Mouse (Mus musculus) stomach, embryonic 14.5 days (tissue): ENCODE measurements around the gene Hlcs. TPM values are rescaled to one million over a fixed set of nuclear protein-coding genes. Genes with fewer than 3 reads are reported as not detected.

Experiments used
- ATAC-seq: fragments of 200-750 bp; cut with Nextera tagmentation; 2 replicates; pipeline ENCODE4 v1.8.0; 2017; ENCODE audit warnings: low read depth, moderate TSS enrichment; ENCODE audit not compliant: insufficient number of reproducible peaks, insufficient read depth, low FRiP score
- H3K27ac ChIP-seq: fragments of 300-500 bp; sonication (generic); 2 replicates; pipeline ENCODE4 v1.5.1; 2014; ENCODE audit warnings: mild to moderate bottlenecking, low read length, moderate library complexity, mixed read lengths
- H3K27me3 ChIP-seq: fragments of 300-500 bp; sonication (generic); 2 replicates; pipeline ENCODE4 v1.6.1; 2014; ENCODE audit warnings: low read length, control low read depth, mixed read lengths; ENCODE audit not compliant: control insufficient read depth, insufficient read depth
- H3K36me3 ChIP-seq: fragments of 300-500 bp; sonication (generic); 2 replicates; pipeline ENCODE4 v1.6.1; 2014; ENCODE audit warnings: mild to moderate bottlenecking, control low read depth, low read length, moderate library complexity, mixed read lengths; ENCODE audit not compliant: control insufficient read depth, insufficient read depth
- H3K4me1 ChIP-seq: fragments of 300-500 bp; sonication (generic); 2 replicates; pipeline ENCODE4 v1.6.1; 2014; ENCODE audit warnings: low read length, control low read depth, mixed read lengths; ENCODE audit not compliant: control insufficient read depth, insufficient read depth
- H3K4me2 ChIP-seq: fragments of 300-500 bp; sonication (generic); replicated peaks from 2 replicates; pipeline ENCODE4 v1.6.1; 2014; ENCODE audit warnings: low read depth, low read length, control low read depth
- H3K4me3 ChIP-seq: fragments of 300-500 bp; sonication (generic); 2 replicates; pipeline ENCODE4 v1.5.1; 2014; ENCODE audit warnings: low read depth, low read length, control low read depth
- H3K9ac ChIP-seq: fragments of 300-500 bp; sonication (generic); replicated peaks from 2 replicates; pipeline ENCODE4 v1.6.1; 2014; ENCODE audit warnings: low read depth, mild to moderate bottlenecking, control low read depth, low read length, moderate library complexity, mixed read lengths
- H3K9me3 ChIP-seq: fragments of 300-500 bp; sonication (generic); 2 replicates; pipeline ENCODE4 v1.6.1; 2016; ENCODE audit warnings: low read depth, low read length, control low read depth; ENCODE audit not compliant: control insufficient read depth
- WGBS: fragments of 180-500 bp; shearing (Covaris S2); extraction: QIAGEN DNeasy Blood & Tissue Kit; methylation state at CpG from one replicate; pipeline ENCODE4 v1.1.7; 2014; 5-methylcytosine and 5-hydroxymethylcytosine counted together
- polyA plus RNA-seq: library from polyadenylated mRNA; unstranded; fragments of >200 nt; fragmentation: Nextera tagmentation; extraction: Ambion mirVana; gene quantifications from 2 replicates; pipeline ENCODE4 v1.2.1, GENCODE M21; 2014

Gene Hlcs
- polyA plus RNA-seq, 1 experiment from 2014 or later, result 10.8 TPM

GRCm38 (mm10) chr16:94250640-94251349 lies 62.6 kb downstream of the Hlcs start:
- Histone ChIP-seq H3K9ac (no peak overlapping the region), H3K4me2 (peak overlapping the region; percentile 27; the same call in 1 of the 2 replicates), H3K4me1 (peaks cover 16% of the 10 kb centered on the region), H3K27me3 (no peaks in the 10 kb centered on the region), H3K27ac (no peak overlapping the region), H3K4me3 (no peak overlapping the region), H3K36me3 (no peaks in the 10 kb centered on the region), H3K9me3 (no peaks in the 10 kb centered on the region)
- WGBS, result 75% methylated on average over 15 of the region's 15 CpGs
- no peak for ATAC-seq

GRCm38 (mm10) chr16:94250136-94250535 lies 63.2 kb downstream of the Hlcs start:
- 28% methylated on average over 12 of the region's 12 CpGs for WGBS
- H3K27me3 ChIP-seq, result no peaks in the 10 kb centered on the region
- peaks cover 16% of the 10 kb centered on the region for H3K4me1 ChIP-seq
- H3K36me3 ChIP-seq, result no peaks in the 10 kb centered on the region
- H3K9ac ChIP-seq, result 0 out of 2 replicates have a peak overlapping the region, but pooled peaks have one; percentile 14
- H3K27ac ChIP-seq, result no peak overlapping the region
- no peak for ATAC-seq
- 0 out of 2 replicates have a peak overlapping the region, but pooled peaks have one; percentile 5 for H3K4me3 ChIP-seq
- H3K9me3 ChIP-seq, result no peaks in the 10 kb centered on the region
- H3K4me2 ChIP-seq, result peak overlapping the region; percentile 27

- H3K9me3 ChIP-seq, result no peaks in the 10 kb centered on the region
- 70% methylated on average over 10 of the region's 10 CpGs for WGBS
- peaks cover 15% of the 10 kb centered on the region for H3K4me1 ChIP-seq
- peak overlapping the region; percentile 27 for H3K4me2 ChIP-seq
- H3K9ac ChIP-seq, result 0 out of 2 replicates have a peak overlapping the region, but pooled peaks have one; percentile 14
- no peak overlapping the region for H3K4me3 ChIP-seq
- ATAC-seq, result no peak
- no peaks in the 10 kb centered on the region for H3K27me3 ChIP-seq
- no peaks in the 10 kb centered on the region for H3K36me3 ChIP-seq
- no peak overlapping the region for H3K27ac ChIP-seq
Measured at GRCm38 (mm10) chr16:94249666-94250065, 63.7 kb downstream of the Hlcs start.

GRCm38 (mm10) chr16:94248721-94249120 lies 64.7 kb downstream of the Hlcs start:
- H3K27me3 ChIP-seq, result no peaks in the 10 kb centered on the region
- no peak overlapping the region for H3K27ac ChIP-seq
- ATAC-seq, result no peak
- H3K4me2 ChIP-seq, result no peak overlapping the region
- no peaks in the 10 kb centered on the region for H3K36me3 ChIP-seq
- H3K9ac ChIP-seq, result no peak overlapping the region
- WGBS, result 89% methylated on average over 15 of the region's 15 CpGs
- no peak overlapping the region for H3K4me3 ChIP-seq
- peaks cover 9% of the 10 kb centered on the region for H3K4me1 ChIP-seq
- H3K9me3 ChIP-seq, result no peaks in the 10 kb centered on the region

DNA sequence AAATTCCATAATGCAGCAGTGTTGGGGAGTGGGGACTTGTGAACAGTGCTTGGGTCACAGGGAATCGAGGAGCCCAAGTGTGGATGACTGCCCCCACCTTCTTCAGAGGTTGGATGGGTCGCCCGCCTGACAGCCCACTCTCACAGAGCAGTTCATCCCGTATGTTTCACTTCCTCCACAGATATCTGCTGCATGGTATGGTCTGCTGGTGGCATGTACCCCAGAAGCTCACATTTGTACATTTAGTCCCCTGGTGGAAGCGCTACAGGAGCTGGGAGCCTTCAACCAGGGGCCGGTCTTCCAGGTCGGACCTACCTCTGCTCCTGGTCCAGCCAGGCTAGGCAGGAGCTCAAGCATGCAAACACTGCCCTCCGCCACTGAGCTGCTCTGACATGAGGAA lies 66.4 kb downstream of the Hlcs start:
- Histone ChIP-seq H3K4me3 (no peak overlapping the region), H3K4me2 (no peak overlapping the region), H3K27ac (no peak overlapping the region), H3K4me1 (peaks cover 9% of the 10 kb centered on the region), H3K27me3 (no peaks in the 10 kb centered on the region), H3K9ac (no peak overlapping the region), H3K9me3 (no peaks in the 10 kb centered on the region), H3K36me3 (no peaks in the 10 kb centered on the region)
- ATAC-seq, result no peak
- WGBS, result 84% methylated on average over 8 of the region's 8 CpGs

DNA sequence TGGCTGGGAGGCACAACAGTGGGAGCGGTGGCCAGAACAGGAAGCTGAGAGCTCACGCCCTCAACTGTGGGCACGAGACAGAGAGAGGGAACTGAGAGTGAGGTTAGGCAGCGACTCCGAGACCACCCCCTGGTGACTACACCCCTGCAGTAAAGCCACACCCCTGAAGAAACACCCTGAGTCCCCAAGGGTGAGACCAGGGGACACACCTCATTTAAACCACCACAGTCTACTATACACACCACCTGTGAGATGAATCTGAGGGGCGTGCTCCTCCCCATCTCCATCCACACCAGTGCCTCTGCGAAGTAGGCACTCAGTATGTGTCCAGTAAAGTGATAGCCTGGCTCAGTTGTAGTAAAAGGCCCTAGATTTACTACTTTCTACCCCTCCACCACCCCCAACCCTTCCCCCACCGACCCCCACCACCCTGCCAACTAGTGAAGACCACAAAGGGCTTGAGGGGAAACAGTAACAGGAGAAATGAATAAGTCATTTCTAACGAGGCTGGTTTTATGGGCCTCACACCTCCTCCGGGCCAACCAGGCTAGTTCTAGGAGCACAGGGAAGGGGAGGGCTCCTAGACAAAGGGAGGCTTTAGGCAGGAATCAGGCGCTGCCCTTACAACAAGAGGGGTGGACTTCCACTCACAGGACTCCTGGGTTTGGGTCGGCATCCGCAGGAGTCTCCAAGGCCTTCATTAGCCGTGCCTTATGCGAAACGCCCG lies 67.2 kb downstream of the Hlcs start:
- no peak for ATAC-seq
- WGBS, result 77% methylated on average over 17 of the region's 17 CpGs
- no peak overlapping the region for H3K4me2 ChIP-seq
- no peak overlapping the region for H3K27ac ChIP-seq
- no peaks in the 10 kb centered on the region for H3K36me3 ChIP-seq
- no peaks in the 10 kb centered on the region for H3K27me3 ChIP-seq
- no peaks in the 10 kb centered on the region for H3K9me3 ChIP-seq
- no peak overlapping the region for H3K9ac ChIP-seq
- H3K4me3 ChIP-seq, result no peak overlapping the region
- peaks cover 9% of the 10 kb centered on the region for H3K4me1 ChIP-seq

DNA sequence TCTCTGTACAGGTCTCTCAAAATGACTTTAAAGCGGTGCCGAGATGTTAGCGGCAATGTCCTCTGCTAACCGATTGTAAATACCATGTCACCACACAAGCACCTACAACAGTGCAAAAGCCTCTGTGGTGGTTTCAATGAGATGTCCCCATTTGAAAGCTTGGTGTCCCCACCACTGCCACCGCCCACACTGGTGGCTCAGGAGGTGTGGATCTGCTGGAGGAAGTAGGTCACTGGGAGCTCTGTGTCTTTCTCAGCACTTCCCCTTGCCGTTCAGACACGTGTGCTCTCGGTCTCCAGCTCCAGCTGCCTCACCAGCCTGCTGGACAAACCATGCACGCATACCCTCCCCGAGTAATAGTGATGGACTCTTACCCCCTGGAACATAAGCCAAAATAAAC lies 72.2 kb downstream of the Hlcs start:
- H3K27ac ChIP-seq, result no peak overlapping the region
- H3K9me3 ChIP-seq, result no peaks in the 10 kb centered on the region
- 92% methylated on average over 10 of the region's 10 CpGs for WGBS
- H3K36me3 ChIP-seq, result no peaks in the 10 kb centered on the region
- H3K4me2 ChIP-seq, result no peak overlapping the region
- H3K4me1 ChIP-seq, result no peaks in the 10 kb centered on the region
- no peak overlapping the region for H3K9ac ChIP-seq
- no peaks in the 10 kb centered on the region for H3K27me3 ChIP-seq
- ATAC-seq, result no peak
- H3K4me3 ChIP-seq, result no peak overlapping the region

DNA sequence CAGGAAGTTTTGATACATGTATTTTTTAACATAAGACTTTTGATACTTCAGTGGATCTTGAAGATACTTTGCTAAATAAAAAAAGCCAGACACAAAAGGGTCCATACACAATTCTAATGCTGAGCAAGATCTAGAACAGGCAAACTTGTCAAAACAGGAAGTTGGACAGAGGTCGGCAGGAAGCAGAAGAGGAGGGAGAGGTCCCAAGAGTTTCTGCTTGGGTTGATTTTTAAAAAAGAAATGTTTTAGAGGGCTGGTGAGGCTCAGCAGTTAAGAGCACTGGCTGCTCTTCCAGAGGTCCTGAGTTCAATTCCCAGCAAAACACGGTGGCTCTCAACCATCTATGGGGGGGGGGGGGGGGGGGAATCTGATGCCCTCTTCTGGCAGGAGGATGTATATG lies 73.2 kb downstream of the Hlcs start:
- H3K4me3 ChIP-seq, result no peak overlapping the region
- H3K9ac ChIP-seq, result no peak overlapping the region
- no peaks in the 10 kb centered on the region for H3K4me1 ChIP-seq
- no peaks in the 10 kb centered on the region for H3K9me3 ChIP-seq
- H3K4me2 ChIP-seq, result no peak overlapping the region
- H3K27me3 ChIP-seq, result no peaks in the 10 kb centered on the region
- ATAC-seq, result no peak
- H3K27ac ChIP-seq, result no peak overlapping the region
- 37% methylated on average over 2 of the region's 2 CpGs for WGBS
- H3K36me3 ChIP-seq, result no peaks in the 10 kb centered on the region
